Mouse (Mus musculus) liver, embryonic 12.5 days (tissue): Measurements from ENCODE around the gene Wnt9b. TPM values are rescaled to one million over a fixed set of nuclear protein-coding genes. Genes with fewer than 3 reads are reported as not detected.

Experiments used
- ATAC-seq: fragments of 200-750 bp; cut with Nextera tagmentation; 2 replicates; pipeline ENCODE4 v1.8.0; 2017; ENCODE audit warnings: moderate number of reproducible peaks, mild to moderate bottlenecking, moderate library complexity
- H3K27ac ChIP-seq: fragments of 300-500 bp; sonication (generic); 2 replicates; pipeline ENCODE4 v1.5.1; 2016; ENCODE audit warnings: mild to moderate bottlenecking
- H3K27me3 ChIP-seq: fragments of 300-500 bp; sonication (generic); replicated peaks from 2 replicates; pipeline ENCODE4 v1.6.1; 2016; ENCODE audit warnings: mild to moderate bottlenecking, moderate library complexity
- H3K36me3 ChIP-seq: fragments of 300-500 bp; sonication (generic); 2 replicates; pipeline ENCODE4 v1.6.1; 2016; ENCODE audit warnings: mild to moderate bottlenecking, moderate library complexity
- H3K4me1 ChIP-seq: fragments of 300-500 bp; sonication (generic); 2 replicates; pipeline ENCODE4 v1.6.1; 2016
- H3K4me2 ChIP-seq: fragments of 300-500 bp; sonication (generic); 2 replicates; pipeline ENCODE4 v1.6.1; 2016; ENCODE audit warnings: mild to moderate bottlenecking, moderate library complexity
- H3K4me3 ChIP-seq: fragments of 300-500 bp; sonication (generic); 2 replicates; pipeline ENCODE4 v1.5.1; 2016; ENCODE audit warnings: mild to moderate bottlenecking, moderate library complexity
- H3K9ac ChIP-seq: fragments of 300-500 bp; sonication (generic); 2 replicates; pipeline ENCODE4 v1.6.1; 2016; ENCODE audit warnings: mild to moderate bottlenecking, moderate library complexity
- H3K9me3 ChIP-seq: fragments of 300-500 bp; sonication (generic); replicated peaks from 2 replicates; pipeline ENCODE4 v1.6.1; 2016; ENCODE audit warnings: mild to moderate bottlenecking, moderate library complexity
- WGBS: fragments of 180-500 bp; shearing (Covaris S2); methylation state at CpG from one replicate; pipeline ENCODE4 v1.1.7; 2016; ENCODE audit not compliant: insufficient replicate concordance; 5-methylcytosine and 5-hydroxymethylcytosine counted together
- polyA plus RNA-seq: library from polyadenylated mRNA; unstranded; fragments of >200 nt; fragmentation: Nextera tagmentation; extraction: Ambion mirVana; gene quantifications from 2 replicates; pipeline ENCODE4 v1.2.1, GENCODE M21; 2016

The Wnt9b gene
- polyA plus RNA-seq, 1 experiment from 2014 or later = not detected

- peak; percentile 67 for ATAC-seq
- no peaks in the 10 kb centered on the region for H3K27me3 ChIP-seq
- peaks cover 18% of the 10 kb centered on the region for H3K4me1 ChIP-seq
- H3K36me3 ChIP-seq = peaks cover 11% of the 10 kb centered on the region; the same call in 1 of the 2 replicates
- WGBS = under 1% methylated on average over 18 of the region's 18 CpGs
- H3K9ac ChIP-seq = peak overlapping the region; percentile 90
- H3K27ac ChIP-seq = peak overlapping the region; percentile 88
- H3K9me3 ChIP-seq = no peaks in the 10 kb centered on the region
- peak overlapping the region; percentile 74 for H3K4me2 ChIP-seq
- peak overlapping the region; percentile 88 for H3K4me3 ChIP-seq
Measured at GRCm38 (mm10) chr11:103696851-103697564, 52.6 kb downstream of the Wnt9b start.

- no peaks in the 10 kb centered on the region for H3K27me3 ChIP-seq
- peaks cover 19% of the 10 kb centered on the region for H3K36me3 ChIP-seq
- no peak for ATAC-seq
- H3K4me1 ChIP-seq = peaks cover 31% of the 10 kb centered on the region
- H3K9me3 ChIP-seq = no peaks in the 10 kb centered on the region
- H3K9ac ChIP-seq = no peak overlapping the region
- no peak overlapping the region for H3K27ac ChIP-seq
- WGBS = 75% methylated on average over 1 of the region's 1 CpGs
- no peak overlapping the region for H3K4me2 ChIP-seq
- no peak overlapping the region for H3K4me3 ChIP-seq
Measured at GRCm38 (mm10) chr11:103693241-103693640, 56.4 kb downstream of the Wnt9b start.

GRCm38 (mm10) chr11:103691036-103691435 is 58.6 kb downstream of the Wnt9b start:
- no peak for ATAC-seq
- Histone ChIP-seq H3K36me3 (peaks cover 40% of the 10 kb centered on the region), H3K9ac (no peak overlapping the region), H3K9me3 (no peaks in the 10 kb centered on the region), H3K27ac (no peak overlapping the region), H3K4me1 (peaks cover 22% of the 10 kb centered on the region), H3K27me3 (no peaks in the 10 kb centered on the region), H3K4me3 (no peak overlapping the region), H3K4me2 (no peak overlapping the region)
- 68% methylated on average over 1 of the region's 1 CpGs for WGBS

- H3K4me1 ChIP-seq = peaks cover 18% of the 10 kb centered on the region
- no peak for ATAC-seq
Measured at GRCm38 (mm10) chr11:103688980-103689378, 60.6 kb downstream of the Wnt9b start.

GRCm38 (mm10) chr11:103688271-103688979 is 61.2 kb downstream of the Wnt9b start:
- Histone ChIP-seq H3K9ac (no peak overlapping the region), H3K4me3 (no peak overlapping the region), H3K4me1 (peaks cover 18% of the 10 kb centered on the region), H3K27ac (no peak overlapping the region; the same call in 1 of the 2 replicates), H3K4me2 (no peak overlapping the region), H3K27me3 (no peaks in the 10 kb centered on the region), H3K9me3 (no peaks in the 10 kb centered on the region), H3K36me3 (peaks cover 55% of the 10 kb centered on the region)
- no peak for ATAC-seq
- 54% methylated on average over 6 of the region's 6 CpGs for WGBS

More at GRCm38 (mm10) chr11:103688980-103689378, 60.6 kb downstream of the Wnt9b start:
- Histone ChIP-seq H3K27ac (no peak overlapping the region), H3K9ac (no peak overlapping the region), H3K27me3 (no peaks in the 10 kb centered on the region), H3K9me3 (no peaks in the 10 kb centered on the region), H3K36me3 (peaks cover 51% of the 10 kb centered on the region), H3K4me3 (no peak overlapping the region), H3K4me2 (no peak overlapping the region)
- WGBS = 18% methylated on average over 3 of the region's 3 CpGs

GRCm38 (mm10) chr11:103686706-103687105 is 62.9 kb downstream of the Wnt9b start:
- no peak overlapping the region for H3K4me3 ChIP-seq
- WGBS = 72% methylated on average over 6 of the region's 6 CpGs
- no peak for ATAC-seq
- no peak overlapping the region for H3K9ac ChIP-seq
- H3K27me3 ChIP-seq = no peaks in the 10 kb centered on the region
- H3K4me1 ChIP-seq = peaks cover 18% of the 10 kb centered on the region
- no peak overlapping the region for H3K4me2 ChIP-seq
- H3K9me3 ChIP-seq = no peaks in the 10 kb centered on the region
- H3K27ac ChIP-seq = no peak overlapping the region
- H3K36me3 ChIP-seq = peaks cover 72% of the 10 kb centered on the region

- Histone ChIP-seq H3K27ac (no peak overlapping the region), H3K9ac (no peak overlapping the region), H3K9me3 (no peaks in the 10 kb centered on the region), H3K4me2 (no peak overlapping the region), H3K36me3 (peaks cover 85% of the 10 kb centered on the region), H3K27me3 (no peaks in the 10 kb centered on the region), H3K4me1 (peaks cover 14% of the 10 kb centered on the region), H3K4me3 (no peak overlapping the region)
- WGBS = 77% methylated on average over 7 of the region's 7 CpGs
- ATAC-seq = no peak
Measured at GRCm38 (mm10) chr11:103685261-103685736, 64.3 kb downstream of the Wnt9b start.

- WGBS = 82% methylated on average over 11 of the region's 11 CpGs
- H3K9ac ChIP-seq = no peak overlapping the region
- H3K4me2 ChIP-seq = no peak overlapping the region
- ATAC-seq = no peak
- no peaks in the 10 kb centered on the region for H3K4me1 ChIP-seq
- H3K9me3 ChIP-seq = no peaks in the 10 kb centered on the region
- no peaks in the 10 kb centered on the region for H3K27me3 ChIP-seq
- H3K27ac ChIP-seq = no peak overlapping the region
- peaks cover 94% of the 10 kb centered on the region for H3K36me3 ChIP-seq
- no peak overlapping the region for H3K4me3 ChIP-seq
Measured at GRCm38 (mm10) chr11:103683667-103684334, 65.8 kb downstream of the Wnt9b start.

Other genes starting within 250 kb of the Wnt9b start
- gene Lrrc37a, start 245.2 kb downstream of the Wnt9b start, polyA plus RNA-seq = not detected in 2 replicates
- not detected in 2 replicates for gene Gm884, start 128.7 kb downstream of the Wnt9b start, polyA plus RNA-seq
- gene Lyzl6, start 110.9 kb downstream of the Wnt9b start, polyA plus RNA-seq = not detected in 2 replicates
- gene Rprml, start 100.3 kb downstream of the Wnt9b start, polyA plus RNA-seq = not detected in 2 replicates
- gene Gosr2, start 51.9 kb downstream of the Wnt9b start, polyA plus RNA-seq = 54.4 and 55.2 TPM in 2 replicates
- 0.04 and 0.12 TPM in 2 replicates for gene Wnt3, start 24.3 kb upstream of the Wnt9b start, polyA plus RNA-seq
- gene Nsf, start 204.2 kb upstream of the Wnt9b start, polyA plus RNA-seq = 39.9 and 40.6 TPM in 2 replicates
- 22.7 and 24.5 TPM in 2 replicates for gene Arf2, start 216.9 kb upstream of the Wnt9b start, polyA plus RNA-seq